Mouse (Mus musculus): ENCODE measurements at regions not wholly inside any gene's neighbourhood (a gene's known extent, or its start where the extent isn't known, plus 50 kb on each side); places are given as distances from the start of the nearest gene placed in this dataset.
A peak's percentile ranks its signal among the peaks of the same experiment; 100 is the strongest.

DNA sequence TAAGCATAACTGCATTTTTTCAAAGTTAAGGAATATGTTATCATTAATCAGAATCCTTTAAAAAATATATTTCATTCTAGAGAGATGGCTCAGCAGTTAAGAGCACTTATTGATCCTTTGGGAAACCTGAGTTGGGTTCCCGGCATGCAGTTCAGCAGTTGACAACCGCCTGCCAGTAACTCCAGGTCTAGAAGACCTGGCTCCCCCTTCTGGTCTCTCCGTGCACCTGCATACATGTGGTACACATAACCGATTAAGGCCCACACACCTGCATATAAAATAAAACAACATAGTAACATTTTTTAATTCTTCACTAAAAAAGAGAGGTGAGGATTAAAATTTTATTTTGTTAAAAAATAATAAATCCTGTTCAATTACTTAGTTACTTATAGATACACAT lies 89.7 kb upstream of the Hmga2 start:
- no peak for DNase-seq (ENCODE audit: low spot score in 2 of 2)
- intact Hi-C loops (cut with DNase I): no loop called here

DNA sequence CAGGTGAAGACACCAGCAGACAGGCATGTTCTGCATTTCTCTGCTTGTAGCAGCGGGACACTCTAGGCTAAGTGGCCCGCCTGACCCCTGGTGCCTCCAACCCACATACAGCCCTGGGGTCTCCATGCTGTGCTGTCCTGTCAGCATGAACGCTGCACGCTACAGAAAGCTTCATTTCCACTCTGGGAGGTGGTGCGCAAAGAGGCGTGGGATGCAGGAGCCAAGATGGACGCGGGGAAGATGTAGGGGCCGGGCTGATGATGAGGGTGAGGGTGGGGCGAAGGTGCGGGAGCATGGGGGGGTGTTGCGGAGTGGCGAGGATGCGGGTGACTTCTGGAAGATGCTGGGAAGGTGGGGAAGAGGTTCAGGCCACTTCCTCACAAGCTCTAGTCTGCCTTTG lies 88.6 kb upstream of the Hmga2 start:
- intact Hi-C loops (cut with DNase I): no loop called here
- no peak for DNase-seq (ENCODE audit: low spot score in 2 of 2)

DNA sequence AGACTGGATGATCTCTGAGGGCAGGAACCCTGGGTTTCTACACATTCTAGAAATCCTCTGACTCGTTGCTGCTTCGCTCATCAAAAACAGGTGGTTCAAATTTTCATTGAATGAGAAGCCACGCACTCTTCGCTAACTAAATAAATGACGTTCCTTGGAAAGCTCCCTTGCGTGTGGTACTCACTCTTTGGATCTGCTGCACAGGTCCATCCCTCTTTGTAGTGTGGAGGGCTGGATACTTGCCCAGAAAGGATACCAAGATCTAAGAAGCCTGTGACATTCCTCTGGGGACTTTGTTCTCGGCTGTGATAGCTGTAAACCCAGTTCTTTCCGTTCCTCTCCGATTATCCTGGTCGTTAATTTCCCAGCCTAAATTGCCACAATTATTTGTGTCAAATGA lies 87.7 kb upstream of the Hmga2 start:
- intact Hi-C loops (cut with DNase I): no loop called here
- no peak for DNase-seq (ENCODE audit: low spot score in 2 of 2)

GRCm38 (mm10) chr10:120561821-120562220 lies 85.6 kb upstream of the Hmga2 start:
- intact Hi-C loops (cut with DNase I): no loop called here
- no peak for DNase-seq (ENCODE audit: low spot score in 2 of 2)

DNA sequence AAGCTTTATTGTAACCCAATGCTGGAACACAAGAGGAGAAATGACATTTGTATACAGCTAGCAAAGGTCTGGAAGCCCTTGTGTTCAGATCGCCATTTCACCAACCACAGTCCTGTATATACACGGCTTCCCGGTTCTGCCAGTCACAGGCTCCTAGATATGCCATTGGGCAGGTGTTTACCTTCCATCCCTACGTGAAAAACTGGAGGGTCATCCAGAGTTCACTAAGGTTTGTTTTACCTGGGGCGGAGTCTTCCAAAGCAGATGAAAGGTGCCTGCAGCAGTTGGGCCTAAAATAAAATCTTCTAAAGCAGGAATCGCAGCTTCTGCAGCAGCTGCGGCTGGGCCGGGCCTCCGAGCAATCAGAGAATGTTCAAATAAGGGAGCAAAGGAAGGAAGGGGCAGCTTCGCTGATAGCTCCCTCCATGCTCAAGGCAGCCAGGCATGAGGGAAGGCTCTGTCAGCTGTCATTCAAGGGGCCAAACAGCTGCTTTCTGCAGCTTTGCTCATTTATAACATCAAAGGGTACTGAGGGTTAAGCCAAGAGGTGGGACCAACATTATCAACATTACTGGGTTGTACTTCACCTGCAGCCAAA lies 81.7 kb upstream of the Hmga2 start:
- DNase-seq (ENCODE audit: low spot score in 2 of 2): no peak
- intact Hi-C loops (cut with DNase I): no loop called here

- intact Hi-C loops (cut with DNase I): no loop called here
- DNase-seq (ENCODE audit: low spot score in 2 of 2): no peak
Observed at GRCm38 (mm10) chr10:120556116-120556515, 79.8 kb upstream of the Hmga2 start.

DNA sequence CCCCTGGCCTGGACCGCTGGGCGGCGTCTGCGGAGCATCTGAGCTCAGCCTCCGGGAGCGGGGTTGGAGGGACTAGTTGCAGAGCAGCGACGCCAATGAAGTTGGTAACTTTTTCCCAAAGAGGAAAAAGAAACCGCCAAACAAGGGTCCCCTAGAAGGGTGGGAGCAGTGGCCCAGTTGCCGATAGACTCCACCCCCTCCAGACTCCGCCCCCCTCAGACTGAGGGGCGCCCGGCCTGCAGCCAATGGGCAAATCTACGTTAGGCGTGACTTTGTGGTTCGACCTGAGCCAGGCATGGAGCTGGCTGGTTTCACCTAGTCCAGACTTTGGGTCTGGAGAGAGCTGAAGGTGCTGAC lies 76.8 kb upstream of the Hmga2 start:
- peak in 1 of 2 experiments; percentile 5 for DNase-seq (ENCODE audit: low spot score in 2 of 2)

DNA sequence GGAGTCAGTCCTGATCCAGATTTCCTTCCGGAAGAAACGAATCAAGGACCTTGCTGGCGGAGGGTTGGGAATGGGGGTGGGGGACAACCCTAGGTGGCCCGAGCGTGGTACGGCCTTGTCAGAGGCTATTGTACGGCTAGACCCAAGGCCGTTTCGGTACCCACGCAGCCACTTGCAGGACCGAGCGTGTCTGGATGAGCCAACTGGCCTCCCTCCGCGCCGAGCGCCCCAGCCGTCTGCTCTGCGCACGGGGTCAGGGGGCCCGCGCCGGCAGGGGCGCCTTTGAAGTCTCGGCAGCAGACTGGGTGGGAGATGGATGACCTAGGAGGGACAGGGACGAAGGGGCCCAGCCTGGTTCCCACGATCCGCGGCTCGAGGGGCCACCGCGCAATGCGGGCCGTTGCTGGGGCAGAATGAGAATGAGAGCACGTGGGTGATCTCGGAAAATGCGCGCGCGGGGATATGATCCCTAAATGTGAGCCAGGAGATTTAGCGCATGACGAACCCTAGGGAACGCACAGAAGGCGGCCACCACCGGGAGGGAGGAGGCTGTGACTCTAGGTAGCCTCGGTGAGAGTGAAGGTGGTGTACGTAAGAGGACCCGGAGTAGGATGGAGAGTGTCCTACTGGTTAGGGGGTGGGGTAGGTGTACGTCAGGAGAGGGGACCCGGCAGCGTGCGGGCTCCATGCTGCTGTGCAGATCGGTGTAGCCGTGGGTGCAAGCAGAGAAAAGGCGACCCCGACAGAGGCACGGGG lies 76.2 kb upstream of the Hmga2 start:
- peak; percentile 5 to 7 for DNase-seq (ENCODE audit: low spot score in 2 of 2)
- intact Hi-C loops (cut with DNase I): no loop called here

More for the DNA sequence above, 76.8 kb upstream of the Hmga2 start:
- intact Hi-C loops (cut with DNase I): no loop called here

- no peak for DNase-seq (ENCODE audit: low spot score in 2 of 2)
- intact Hi-C loops (cut with DNase I): no loop called here
Observed at GRCm38 (mm10) chr10:120551851-120552281, 75.6 kb upstream of the Hmga2 start.

- intact Hi-C loops (cut with DNase I): no loop called here
- DNase-seq (ENCODE audit: low spot score in 2 of 2): no peak
Observed at GRCm38 (mm10) chr10:120547164-120547563, 70.9 kb upstream of the Hmga2 start.

DNA sequence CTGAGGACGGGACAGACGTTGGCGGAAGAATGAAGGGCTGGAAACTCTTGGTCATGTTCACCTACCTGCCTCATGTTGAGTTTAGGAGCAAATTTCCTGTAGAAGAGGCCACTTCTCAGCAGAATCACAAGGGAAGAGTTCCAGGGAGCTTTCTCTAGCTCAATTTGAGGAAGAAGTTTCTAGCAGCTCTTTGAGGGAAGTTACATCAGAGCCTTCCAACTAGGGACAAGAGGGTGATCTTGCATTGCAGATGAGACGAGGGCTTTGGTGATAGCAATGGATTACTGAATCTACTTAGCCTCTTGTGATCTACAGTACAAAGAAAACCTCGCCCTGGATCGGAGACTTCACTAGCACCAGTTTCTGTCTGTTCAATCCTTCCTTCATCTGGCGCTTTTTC lies 65.3 kb upstream of the Hmga2 start:
- no peak for DNase-seq (ENCODE audit: low spot score in 2 of 2)
- intact Hi-C loops (cut with DNase I): no loop called here

DNA sequence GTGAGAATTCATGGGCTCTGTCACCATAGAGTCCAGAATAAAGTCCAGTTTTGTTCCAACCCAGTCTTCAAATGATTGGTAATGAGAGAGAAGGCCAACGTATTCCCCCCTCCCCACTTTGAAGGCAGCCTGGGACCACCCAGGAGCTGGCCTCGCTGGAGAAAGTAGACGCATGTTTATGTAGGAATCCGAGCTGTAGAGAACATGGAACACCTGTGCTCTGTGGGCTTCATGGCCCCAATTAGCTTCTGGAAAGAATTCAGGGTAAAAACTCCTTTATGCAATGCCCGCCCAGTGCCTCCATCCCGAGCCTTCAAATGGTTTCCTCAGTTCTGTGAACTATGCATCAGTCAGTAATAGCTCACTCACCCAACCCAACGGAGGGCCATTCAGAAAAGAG lies 62.3 kb upstream of the Hmga2 start:
- intact Hi-C loops (cut with DNase I): no loop called here
- DNase-seq (ENCODE audit: low spot score in 2 of 2): no peak

GRCm38 (mm10) chr10:120528406-120528805 lies 52.1 kb upstream of the Hmga2 start:
- intact Hi-C loops (cut with DNase I): no loop called here
- DNase-seq (ENCODE audit: low spot score in 2 of 2): no peak

DNA sequence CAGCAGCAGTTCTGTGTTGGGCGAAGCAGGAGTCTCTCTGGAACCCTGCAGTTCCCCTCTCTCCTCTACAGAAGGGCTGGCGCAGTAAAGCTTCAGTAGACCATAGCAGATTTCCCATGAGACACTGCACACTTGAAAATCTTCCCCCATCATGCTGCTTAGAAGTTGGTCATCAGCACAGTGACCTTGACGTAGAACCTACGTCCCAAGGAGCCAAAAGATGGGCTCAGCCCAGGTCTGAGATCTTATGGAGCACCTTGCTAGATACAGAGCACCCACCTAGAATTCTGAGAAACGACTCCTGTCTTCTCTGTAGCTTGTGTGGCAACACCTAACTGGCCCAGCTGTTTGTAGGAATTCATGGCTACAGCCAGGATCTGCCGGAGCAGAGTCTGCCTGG lies 51.7 kb upstream of the Hmga2 start:
- DNase-seq (ENCODE audit: low spot score in 2 of 2): no peak
- intact Hi-C loops (cut with DNase I): no loop called here

- DNase-seq (ENCODE audit: low spot score in 2 of 2): no peak
- intact Hi-C loops (cut with DNase I): no loop called here
Observed at GRCm38 (mm10) chr10:120526991-120527390, 50.7 kb upstream of the Hmga2 start.
